10 mouse cellular contexts compared by ENCODE assay signal in genomic region chr16:20169471-20170106, GRCm38 (mm10). TPM values are rescaled to one million over a fixed set of nuclear protein-coding genes. Genes with fewer than 3 reads are reported as not detected.
DNase-seq lines count a peak whose midpoint lies in the region; ATAC-seq lines count a peak whose summit lies in the region.
"Had no signal": no experiment of that assay in that cellular context is flagged by ENCODE, and none has a peak within 500 bp of the region (broad histone marks: within the 10 kb centered on the region; RNA-seq: fewer than 3 reads in every experiment).

No protein-coding gene starts in this region.

- H3K9ac ChIP-seq in hindbrain, embryonic 16.5 days (ENCODE audit: low read depth, low read length), result no peak overlapping the region
- no peak overlapping the region for H3K9ac ChIP-seq in hindbrain, embryonic 11.5 days (ENCODE audit: low read depth, low read length)

- 68% methylated on average over 3 of the region's 3 CpGs for WGBS in hindbrain, embryonic 16.5 days
- 81% methylated on average over 3 of the region's 3 CpGs for WGBS in hindbrain, embryonic 11.5 days

- H3K27me3 ChIP-seq in hindbrain, embryonic 16.5 days (replicated peaks; ENCODE audit: control insufficient read depth, insufficient read depth, low read length), result no peaks in the 10 kb centered on the region
- no peaks in the 10 kb centered on the region for H3K27me3 ChIP-seq in hindbrain, embryonic 11.5 days (ENCODE audit: control insufficient read depth, insufficient read depth, low read length)

- peak overlapping the region; percentile 23; the same call in 1 of the 2 replicates for H3K27ac ChIP-seq in hindbrain, embryonic 16.5 days (ENCODE audit: low read depth, low read length)
- no peak overlapping the region for H3K27ac ChIP-seq in hindbrain, embryonic 11.5 days (ENCODE audit: low read depth, low read length)

- no peak overlapping the region for H3K4me3 ChIP-seq in hindbrain, embryonic 16.5 days (ENCODE audit: low read length)
- H3K4me3 ChIP-seq in hindbrain, embryonic 11.5 days (ENCODE audit: low read depth, low read length), result no peak overlapping the region
- H3K4me3 ChIP-seq: myocyte had no signal

- intact Hi-C loops in heart, postnatal 10 days (cut with DNase I), result no loop called here

- H3K9me3 ChIP-seq in hindbrain, embryonic 16.5 days (ENCODE audit: control insufficient read depth, low read length), result 0 out of 2 replicates have a peak, but pooled peaks cover 2% of the 10 kb centered on the region
- no peaks in the 10 kb centered on the region for H3K9me3 ChIP-seq in hindbrain, embryonic 11.5 days (ENCODE audit: control insufficient read depth, low read length)
- H3K9me3 ChIP-seq: G1E had no signal

- no peak for DNase-seq in hindbrain, embryonic 11.5 days (ENCODE audit: low spot score)
- DNase-seq in c-Kit-negative CD71-positive TER-119-positive erythroid progenitor cells, embryonic 14.5 days (ENCODE audit: low read depth, low spot score), result peak; percentile 42
- DNase-seq in heart, postnatal 10 days, result peak; percentile 38 to 58
- DNase-seq in cerebellum, adult 18-20 months, result no peak
- DNase-seq in ovary, postnatal 14 days (ENCODE audit: low spot score), result no peak
- no peak for DNase-seq in right cerebral cortex, postnatal 14 days

- peaks cover 58% of the 10 kb centered on the region for H3K36me3 ChIP-seq in hindbrain, embryonic 16.5 days (ENCODE audit: control insufficient read depth, insufficient read depth, low read length)
- H3K36me3 ChIP-seq in hindbrain, embryonic 11.5 days (ENCODE audit: control insufficient read depth, insufficient read depth, low read length), result peaks cover 5% of the 10 kb centered on the region; the same call in 1 of the 2 replicates

- no peaks in the 10 kb centered on the region for H3K4me1 ChIP-seq in hindbrain, embryonic 16.5 days (ENCODE audit: control insufficient read depth, insufficient read depth, low read depth, low read length)
- H3K4me1 ChIP-seq in hindbrain, embryonic 11.5 days (replicated peaks; ENCODE audit: control insufficient read depth, insufficient read depth, low read length), result no peaks in the 10 kb centered on the region

- ATAC-seq in hindbrain, embryonic 16.5 days, result peak; percentile 90
- no peak for ATAC-seq in hindbrain, embryonic 11.5 days (ENCODE audit: low FRiP score)
- ATAC-seq in megakaryocyte-erythroid progenitor cell, adult 5-6 weeks (replicated peaks; ENCODE audit: low FRiP score, low TSS enrichment, poor library complexity, severe bottlenecking), result peak; percentile 100

- no peak overlapping the region for H3K4me2 ChIP-seq in hindbrain, embryonic 16.5 days (ENCODE audit: low read length)
- no peak overlapping the region for H3K4me2 ChIP-seq in hindbrain, embryonic 11.5 days (replicated peaks; ENCODE audit: low read depth, low read length)

RNA-seq across cellular contexts. Expression of gene Yeats2, which starts 28.7 kb away (rescaled TPM):
- polyA plus RNA-seq in hindbrain, embryonic 16.5 days (2015; fragmentation: Nextera tagmentation; extraction: Ambion mirVana), result 16.5 and 20.6 TPM in 2 replicates
- 31.1 and 32.8 TPM in 2 replicates for polyA plus RNA-seq in hindbrain, embryonic 11.5 days (2014; fragmentation: Nextera tagmentation; extraction: Ambion mirVana)
- total RNA-seq in heart, postnatal 10 days (2021), result 10 to 100 TPM; 25.3 to 30.1 TPM
- 35.9 and 67.2 TPM in 2 replicates for total RNA-seq in megakaryocyte-erythroid progenitor cell, adult 5-6 weeks (2014; fragmentation: Nextera tagmentation)
- total RNA-seq in megakaryocyte-erythroid progenitor cell, adult 5-6 weeks (2017), result 22.8 and 39.8 TPM in 2 replicates

Comparison
In these comparisons a context has a peak if more than half of its experiments do, and no peak if none do; other contexts are left out.
1. DNase-seq: peak in c-Kit-negative CD71-positive TER-119-positive erythroid progenitor cells, embryonic 14.5 days (single experiment) and heart, postnatal 10 days (2 of 2); none in hindbrain, embryonic 11.5 days (single experiment), cerebellum, adult 18-20 months (0 of 2), ovary, postnatal 14 days (single experiment) and right cerebral cortex, postnatal 14 days (single experiment).